Mouse (Mus musculus): Measurements from ENCODE around the gene Nhsl1. TPM values are rescaled to one million over a fixed set of nuclear protein-coding genes. Genes with fewer than 3 reads are reported as not detected.
A peak's percentile ranks its signal among the peaks of the same experiment; 100 is the strongest.

Nhsl1 gene
- polyA plus RNA-seq, 1 experiment, result 44.6 TPM

- Histone ChIP-seq H3K4me1 (ENCODE audit: control insufficient read depth, insufficient read depth, insufficient read length, low read length) (no peaks in the 10 kb centered on the region), H3K27ac (ENCODE audit: insufficient read depth, low read depth, low read length) (no peak overlapping the region), H3K36me3 (ENCODE audit: control insufficient read depth, insufficient read depth, low read length) (no peaks in the 10 kb centered on the region), H3K27me3 (ENCODE audit: control insufficient read depth, insufficient read depth, low read length) (no peaks in the 10 kb centered on the region), H3K4me3 (ENCODE audit: low read depth, low read length) (no peak overlapping the region)
- 38% methylated on average over 2 of the region's 2 CpGs for WGBS
- no peak for TF ChIP-seq POLR2A (IDR thresholded peaks at IDR 0.05; ENCODE audit: low read depth, low read length)
- TF ChIP-seq CTCF (IDR thresholded peaks at IDR 0.05; ENCODE audit: extremely low read depth, insufficient read length, insufficient replicate concordance, low read depth, low read length), result peak; percentile 58; the same call in 1 of the 2 replicates
Observed at GRCm38 (mm10) chr10:18572581-18572980, 253.8 kb downstream of the Nhsl1 start.

Other genes starting within 250 kb of the Nhsl1 start
- not detected in 2 replicates for gene Ect2l, start 108.1 kb upstream of the Nhsl1 start, polyA plus RNA-seq (2012; rRNA removed)
- gene Ccdc28a, start 84.0 kb upstream of the Nhsl1 start, polyA plus RNA-seq (2012; rRNA removed), result 9.9 and 28.8 TPM in 2 replicates
- 0.23 and 0.65 TPM in 2 replicates for gene Hebp2, start 227.1 kb downstream of the Nhsl1 start, polyA plus RNA-seq (2012; rRNA removed)